Mouse (Mus musculus) cerebellum, adult 2 months (tissue): ENCODE measurements at regions not wholly inside any gene's neighbourhood (a gene's known extent, or its start where the extent isn't known, plus 50 kb on each side); places are given as distances from the start of the nearest gene placed in this dataset.

Experiments
- CTCF ChIP-seq: fragments of 200-500 bp; IDR thresholded peaks from 2 replicates; pipeline ENCODE4 v1.5.1; 2011; ENCODE audit warnings: low read depth, mild to moderate bottlenecking, control low read depth, low read length, moderate library complexity, borderline replicate concordance; ENCODE audit not compliant: insufficient read depth
- POLR2A ChIP-seq: fragments of 200-500 bp; IDR thresholded peaks from 2 replicates; pipeline ENCODE4 v1.6.1; 2011; ENCODE audit warnings: low read length, control low read depth, borderline replicate concordance; ENCODE audit not compliant: insufficient read depth

DNA sequence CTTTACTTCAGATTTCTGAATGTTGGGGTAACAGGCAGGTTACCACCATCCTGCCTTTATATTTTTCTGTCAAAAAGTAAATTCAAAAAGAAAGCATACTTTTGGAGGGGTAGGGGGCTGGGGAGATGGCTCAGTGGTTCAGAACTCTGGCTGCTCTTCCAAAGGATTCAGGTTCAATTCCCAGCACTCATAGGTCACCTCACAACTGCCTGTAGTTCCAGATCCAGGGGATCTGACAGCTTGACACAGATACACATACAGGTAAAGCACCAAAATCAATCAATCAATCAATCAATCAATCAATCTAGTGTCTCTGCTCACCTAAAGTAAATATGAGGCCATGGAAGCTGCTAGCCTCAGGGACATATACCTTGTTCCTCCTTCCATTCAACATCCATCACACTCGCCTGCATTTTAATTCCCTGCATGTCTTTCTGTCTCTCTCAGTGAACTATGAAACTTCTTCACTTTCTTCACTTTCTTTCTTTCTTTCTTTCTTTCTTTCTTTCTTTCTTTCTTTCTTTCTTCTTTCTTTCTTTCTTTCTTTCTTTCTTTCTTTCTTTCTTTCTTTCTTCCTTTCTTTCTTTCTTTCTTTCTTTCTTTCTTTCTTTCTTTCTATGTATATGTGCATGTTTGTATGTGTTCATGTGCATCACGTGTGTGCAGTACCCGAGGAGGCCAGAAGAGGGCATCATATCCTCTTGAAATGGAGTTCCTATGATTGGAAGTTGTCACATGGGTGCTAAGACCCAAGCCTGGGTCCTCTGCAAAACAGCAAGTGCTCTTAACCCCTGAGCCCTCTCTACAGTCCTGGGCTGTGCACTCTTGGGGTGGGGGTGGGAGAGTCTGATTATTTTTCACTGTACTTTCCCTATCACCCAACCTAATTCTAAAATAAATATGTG, 59.6 kb upstream of the Cpsf6 start:
- TF ChIP-seq CTCF (no peak), POLR2A (no peak)
